Mouse (Mus musculus) embryonic stem cell, embryonic (primary cell): ENCODE results near the gene Zfp541.

Experiments used
- CTCF ChIA-PET, 4 experiments: fragments of 300-600 bp in 2 of 4; fragments of 350-600 bp in 2 of 4; sonication (Branson Sonifier 250); formaldehyde crosslinking; loops; one replicate each; lab custom pipeline; 2022; ENCODE audit warnings: inconsistent platforms in 2 of 4; lab: Charles Lee
- POLR2A ChIA-PET, 4 experiments: fragments of 300-600 bp in 2 of 4; fragments of 350-600 bp in 2 of 4; sonication (Branson Sonifier 250); formaldehyde crosslinking; loops; one replicate each; lab custom pipeline; 2022; ENCODE audit warnings: antibody characterized with exemption in 4 of 4, inconsistent platforms in 1 of 4; lab: Charles Lee

Zfp541 gene

GRCm38 (mm10) chr7:16094592-16094991, 33.0 kb downstream of the Zfp541 start:
- ChIA-PET POLR2A (interaction anchor here in 1 of 4 experiments (0.6 to 1.4 kb wide), 2 partner anchors 18 to 35 kb away, joined by 3 read pairs; partner anchors contain the start of gene Slc8a2), CTCF (interaction anchor here in 1 of 4 experiments (1.0 kb wide), 1 partner anchor 25 kb away, joined by 3 read pairs; the partner anchor contains the start of gene Kptn)

DNA sequence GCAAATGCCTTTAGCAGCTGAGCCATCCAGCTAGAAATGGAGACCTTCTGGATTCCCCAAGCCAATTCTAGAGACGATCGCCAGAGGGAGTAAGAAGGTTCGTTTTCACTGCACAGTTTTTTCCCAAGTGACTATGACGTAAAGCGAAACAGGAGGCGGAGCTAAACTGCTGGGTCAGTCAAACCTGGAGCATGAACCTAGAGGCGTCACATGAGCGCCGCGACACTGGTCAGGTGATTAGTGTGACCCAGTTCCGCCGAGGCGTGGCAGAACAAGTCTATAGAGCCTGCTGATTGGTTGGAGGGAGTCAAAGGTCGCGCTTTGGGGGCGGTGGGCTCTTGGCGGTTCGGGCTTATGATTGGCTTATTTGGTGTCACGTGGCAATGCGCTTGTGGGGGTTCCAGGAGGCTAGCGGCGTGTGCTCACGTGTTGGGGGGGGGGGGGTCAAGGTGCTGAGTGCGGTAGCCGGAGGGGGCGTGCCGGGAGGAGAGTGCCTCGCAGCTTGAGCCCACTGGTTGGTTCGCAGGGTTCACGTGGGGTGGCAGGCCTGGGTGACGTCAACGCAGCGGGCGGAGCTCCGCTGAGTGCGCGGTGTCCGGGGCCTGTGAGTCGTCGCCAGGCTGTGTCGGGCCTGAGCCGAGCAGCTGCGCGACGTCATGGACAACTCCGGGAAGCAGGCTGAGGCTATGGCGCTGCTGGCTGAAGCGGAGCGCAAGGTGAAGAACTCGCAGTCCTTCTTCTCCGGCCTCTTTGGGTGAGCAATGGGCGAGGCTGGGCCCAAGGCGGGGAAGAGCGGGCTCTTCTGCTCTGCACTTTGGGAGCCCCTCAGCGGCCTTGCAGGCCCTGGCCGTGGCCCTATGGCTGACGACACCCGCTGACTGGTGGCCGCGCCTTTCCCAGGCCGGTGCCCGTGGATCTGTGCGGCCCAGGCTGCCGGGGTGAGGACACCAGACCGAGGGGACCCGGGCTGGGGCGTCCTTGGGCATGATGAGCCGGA, 36.7 kb downstream of the Zfp541 start, which contains the start of gene Napa:
Napa (plus strand) TSS at position 438 of the 997 bp plus-strand sequence.
- CTCF ChIA-PET: interaction anchor here (0.5 to 2.4 kb wide), 49 partner anchors 9 to 392 kb away, joined by 3 to 19 read pairs (median 4); partner anchors contain the start of genes Bicra (in 2 of the 4), Inafm1 (in 2 of the 4), Kptn (in 2 of the 4) and Meis3 (in 2 of the 4)
- POLR2A ChIA-PET: interaction anchor here (0.6 to 5.0 kb wide), 83 partner anchors 8 to 1860 kb away, joined by 3 to 57 read pairs (median 4); partner anchors contain the start of genes Slc8a2 (in 4 of the 4), Bicra (in 3 of the 4), Inafm1 (in 3 of the 4) and Kptn (in 3 of the 4)

- CTCF ChIA-PET: interaction anchor here in 2 of 4 experiments (0.6 to 1.0 kb wide), 3 partner anchors 15 to 48 kb away, joined by 3 read pairs; partner anchors contain the start of gene Kptn (in 1 of the 2)
- POLR2A ChIA-PET: interaction anchor here in 2 of 4 experiments (0.9 to 5.0 kb wide), 12 partner anchors 9 to 162 kb away, joined by 3 to 57 read pairs (median 5); partner anchors contain the start of genes Kptn (in 2 of the 2) and Slc8a2 (in 1 of the 2)
Observed at GRCm38 (mm10) chr7:16099901-16100300, 38.3 kb downstream of the Zfp541 start.

- POLR2A ChIA-PET: interaction anchor here in 2 of 4 experiments (0.8 to 3.7 kb wide), 11 partner anchors 9 to 172 kb away, joined by 3 to 17 read pairs (median 5); partner anchors contain the start of genes Kptn (in 2 of the 2) and Inafm1 (in 1 of the 2)
- CTCF ChIA-PET: no interaction called here
Observed at GRCm38 (mm10) chr7:16101081-16101480, 39.5 kb downstream of the Zfp541 start.

DNA sequence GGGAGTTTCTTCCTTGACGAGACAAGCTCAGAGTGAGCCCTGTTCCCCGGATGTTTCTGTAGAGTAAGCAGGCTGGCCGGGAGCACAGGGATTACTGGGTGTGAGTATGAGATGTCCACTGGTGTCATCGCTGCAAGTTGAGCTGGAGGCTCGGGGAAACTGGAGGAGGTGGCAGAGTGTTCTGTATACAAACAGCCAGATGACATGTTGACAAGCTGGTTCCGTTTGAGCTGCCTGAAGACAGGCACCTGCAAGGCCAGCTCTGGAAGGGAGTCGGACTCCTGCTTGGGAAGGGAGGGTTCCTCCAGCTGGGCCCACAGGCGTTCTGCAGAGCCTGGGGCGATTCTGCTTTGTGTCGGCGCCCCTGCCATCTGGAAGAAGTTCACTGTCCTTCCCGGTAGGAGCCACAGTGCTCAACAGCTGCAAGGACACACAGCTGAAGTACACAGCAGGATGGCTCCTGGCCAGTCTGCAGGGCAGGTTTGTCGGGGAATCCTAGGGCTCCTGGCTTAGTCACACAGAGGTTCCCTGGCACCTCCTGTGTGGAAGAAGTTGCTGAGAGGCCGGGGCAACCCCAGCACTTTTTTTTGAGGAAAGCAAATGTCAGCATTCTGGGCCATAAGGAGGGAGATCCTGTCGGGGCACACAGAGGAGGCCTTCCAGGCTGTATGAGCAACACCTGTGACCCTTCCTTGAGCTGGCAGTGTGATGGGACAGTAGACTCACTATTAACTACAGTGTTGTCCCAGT, 40.3 kb downstream of the Zfp541 start:
- ChIA-PET CTCF (interaction anchor here in 2 of 4 experiments (0.6 to 1.1 kb wide), 2 partner anchors 9 to 163 kb away, joined by 3 read pairs; no protein-coding TSS in a partner anchor), POLR2A (interaction anchor here in 2 of 4 experiments (0.6 to 3.7 kb wide), 14 partner anchors 8 to 184 kb away, joined by 3 to 17 read pairs (median 4); partner anchors contain the start of genes Kptn (in 2 of the 2), Ccdc9 (in 1 of the 2), Inafm1 (in 1 of the 2) and Slc8a2 (in 1 of the 2))

DNA sequence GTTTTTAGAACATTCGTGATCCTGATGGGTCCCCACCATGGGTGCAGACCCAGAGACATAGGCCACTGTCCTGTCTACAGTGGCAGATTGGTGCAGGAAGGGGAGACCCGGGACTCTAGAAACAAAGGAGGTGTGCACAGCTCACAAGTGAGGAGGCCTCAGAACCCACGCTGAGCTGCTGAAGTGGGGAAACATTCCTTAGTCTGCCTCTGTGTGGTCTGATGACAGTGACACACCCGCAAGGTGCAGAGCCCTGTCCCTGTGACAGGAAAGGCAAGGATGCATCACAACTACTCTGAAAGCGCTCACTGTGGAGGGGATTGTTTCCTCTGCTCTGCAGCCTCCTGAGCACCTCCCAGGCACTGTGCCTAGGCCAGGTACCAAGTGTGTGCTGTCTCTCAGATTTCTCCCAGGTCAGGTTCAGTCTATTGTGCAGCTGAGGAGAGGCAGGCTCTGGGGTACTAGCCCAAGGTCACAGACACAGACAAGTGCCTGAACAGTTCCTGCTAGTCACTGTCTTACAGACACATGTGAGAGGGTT, 41.1 kb downstream of the Zfp541 start:
- POLR2A ChIA-PET: interaction anchor here in 3 of 4 experiments (0.6 to 3.7 kb wide), 11 partner anchors 8 to 154 kb away, joined by 3 to 14 read pairs (median 4); partner anchors contain the start of genes Kptn (in 2 of the 3) and Slc8a2 (in 1 of the 3)
- CTCF ChIA-PET: interaction anchor here in 2 of 4 experiments (1.1 to 2.3 kb wide), 2 partner anchors 8 to 17 kb away, joined by 3 to 6 read pairs; partner anchors contain the start of gene Kptn (in 1 of the 2)

DNA sequence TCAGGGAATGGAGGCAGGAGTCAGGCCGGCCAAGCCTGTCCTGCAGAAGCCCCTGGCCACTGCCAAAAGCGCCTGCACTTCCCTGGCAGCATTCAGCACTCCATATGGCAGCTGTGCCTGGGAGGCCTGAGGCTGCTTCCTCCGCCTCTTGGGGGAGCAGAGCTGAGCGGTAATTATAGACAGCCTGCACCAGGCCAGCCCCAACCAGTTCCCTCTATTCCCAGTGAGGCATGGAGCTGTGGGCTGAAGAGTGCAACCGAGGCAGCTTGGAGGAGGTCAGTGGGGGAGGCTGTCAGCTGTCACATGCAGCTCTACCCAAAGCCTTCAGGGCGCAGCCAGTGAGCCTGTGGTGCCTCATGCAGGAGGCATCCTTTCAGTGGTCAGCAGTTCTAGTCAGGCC, 42.1 kb downstream of the Zfp541 start:
- POLR2A ChIA-PET: interaction anchor here in 3 of 4 experiments (1.0 to 1.9 kb wide), 11 partner anchors 8 to 182 kb away, joined by 3 to 5 read pairs (median 4); partner anchors contain the start of genes Kptn (in 2 of the 3), Nop53 (in 1 of the 3) and Slc8a2 (in 1 of the 3)
- CTCF ChIA-PET: interaction anchor here in 1 of 4 experiments (2.3 kb wide), 1 partner anchor 16 kb away, joined by 6 read pairs; the partner anchor contains the start of gene Kptn

DNA sequence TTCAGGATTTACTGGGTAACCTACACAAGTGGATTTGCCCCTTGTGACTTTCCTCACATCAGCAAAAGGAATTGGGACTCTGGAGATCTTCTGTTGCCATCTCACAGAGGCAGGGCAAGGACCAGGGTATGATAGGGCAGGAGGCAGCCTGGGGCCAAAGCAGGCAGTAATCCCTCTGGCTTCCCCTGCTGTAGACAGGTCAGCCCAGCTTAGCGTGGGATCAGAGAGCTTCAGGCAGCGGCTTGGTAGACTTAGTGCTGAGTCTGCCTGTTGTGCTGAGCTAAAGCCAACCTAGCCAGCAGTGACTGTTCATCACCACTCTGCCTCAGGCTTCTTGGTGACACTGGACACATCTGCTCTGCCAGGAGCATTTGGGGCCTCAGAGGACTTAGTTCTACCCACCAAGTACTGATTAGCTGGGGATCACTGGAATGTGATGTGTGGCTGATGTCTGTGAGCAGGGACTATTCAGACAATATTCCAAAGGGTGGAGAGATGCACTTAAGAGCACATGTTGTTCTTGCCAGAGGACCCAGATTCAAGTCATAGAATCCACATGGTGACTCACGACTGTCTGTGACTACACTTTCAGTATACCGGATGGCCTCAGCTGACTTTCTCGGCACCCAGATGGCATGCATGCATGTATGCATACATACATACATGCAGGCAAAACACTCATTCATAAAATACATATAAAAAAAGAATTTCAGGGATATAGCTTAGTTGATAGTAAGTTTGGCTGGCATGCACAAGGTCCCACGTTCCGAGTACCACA, 43.2 kb downstream of the Zfp541 start:
- POLR2A ChIA-PET: interaction anchor here in 3 of 4 experiments (0.7 to 1.9 kb wide), 9 partner anchors 7 to 181 kb away, joined by 3 to 5 read pairs (median 4); partner anchors contain the start of genes Kptn (in 1 of the 3), Nop53 (in 1 of the 3) and Slc8a2 (in 1 of the 3)
- CTCF ChIA-PET: interaction anchor here in 1 of 4 experiments (2.3 kb wide), 1 partner anchor 15 kb away, joined by 6 read pairs; the partner anchor contains the start of gene Kptn

- CTCF ChIA-PET: interaction anchor here in 1 of 4 experiments (1.4 kb wide), 1 partner anchor 21 kb away, joined by 3 read pairs; the partner anchor contains the start of gene Slc8a2
- POLR2A ChIA-PET: interaction anchor here in 2 of 4 experiments (1.0 to 7.3 kb wide), 9 partner anchors 9 to 41 kb away, joined by 3 to 40 read pairs (median 5); partner anchors contain the start of genes Kptn (in 2 of the 2), Napa (in 2 of the 2) and Slc8a2 (in 2 of the 2)
Observed at GRCm38 (mm10) chr7:16108886-16109542, 47.4 kb downstream of the Zfp541 start.

GRCm38 (mm10) chr7:16110158-16110557, 48.5 kb downstream of the Zfp541 start:
- POLR2A ChIA-PET: interaction anchor here in 3 of 4 experiments (0.6 to 7.3 kb wide), 13 partner anchors 8 to 20 kb away, joined by 3 to 40 read pairs (median 8); partner anchors contain the start of genes Kptn (in 3 of the 3), Napa (in 3 of the 3) and Slc8a2 (in 2 of the 3)
- CTCF ChIA-PET: interaction anchor here in 3 of 4 experiments (0.5 to 0.6 kb wide), 3 partner anchors 8 to 251 kb away, joined by 3 read pairs; no protein-coding TSS in a partner anchor

DNA sequence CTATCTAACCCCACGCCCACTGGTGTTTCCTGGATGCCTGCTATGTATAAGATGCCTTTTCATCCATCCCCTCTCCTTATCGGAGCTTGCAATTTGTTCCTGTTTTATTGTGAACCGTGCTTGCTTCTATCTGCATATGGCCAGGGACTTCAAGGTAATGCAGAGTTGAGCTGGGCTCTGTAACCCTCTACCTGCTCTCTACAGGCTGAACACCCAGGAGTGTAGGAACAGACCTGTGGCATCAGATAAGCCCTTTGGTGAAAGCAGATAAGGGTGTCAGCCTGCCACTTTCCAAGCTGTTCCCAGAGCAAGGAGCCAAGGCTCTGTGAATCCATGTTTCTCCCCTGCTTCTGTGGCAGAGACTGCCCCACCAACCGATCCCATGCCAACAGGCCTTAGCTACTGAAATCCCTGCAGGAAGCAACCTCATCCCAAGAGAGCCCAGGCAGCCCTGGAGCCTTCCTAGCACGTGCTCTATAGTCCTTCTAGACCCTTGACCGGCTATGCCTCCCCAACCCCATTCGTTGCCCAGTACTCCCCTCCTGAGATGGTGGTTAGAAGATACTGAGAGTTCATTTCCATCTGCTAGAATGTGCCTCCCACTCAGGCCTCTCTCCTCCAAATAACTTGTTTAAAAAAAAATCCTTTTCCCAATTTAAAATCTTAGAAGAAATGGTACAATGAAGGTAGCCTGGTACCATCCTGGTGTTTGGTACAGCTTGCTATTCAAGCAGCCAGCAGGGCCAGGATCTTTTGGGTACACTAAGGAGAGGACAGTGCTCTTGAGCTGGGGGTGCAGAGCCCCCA, 49.9 kb downstream of the Zfp541 start:
- CTCF ChIA-PET: interaction anchor here in 2 of 4 experiments (0.6 to 0.7 kb wide), 4 partner anchors 13 to 184 kb away, joined by 3 read pairs; partner anchors contain the start of gene Napa (in 2 of the 2)
- POLR2A ChIA-PET: interaction anchor here in 3 of 4 experiments (0.7 to 7.3 kb wide), 13 partner anchors 8 to 19 kb away, joined by 3 to 40 read pairs (median 7); partner anchors contain the start of genes Kptn (in 3 of the 3), Napa (in 3 of the 3) and Slc8a2 (in 2 of the 3)

- POLR2A ChIA-PET: interaction anchor here in 2 of 4 experiments (0.6 to 5.8 kb wide), 10 partner anchors 10 to 162 kb away, joined by 3 to 61 read pairs (median 4); partner anchors contain the start of genes Slc8a2 (in 2 of the 2) and Napa (in 1 of the 2)
- CTCF ChIA-PET: no interaction called here
Observed at GRCm38 (mm10) chr7:16116418-16116817, 54.8 kb downstream of the Zfp541 start.

DNA sequence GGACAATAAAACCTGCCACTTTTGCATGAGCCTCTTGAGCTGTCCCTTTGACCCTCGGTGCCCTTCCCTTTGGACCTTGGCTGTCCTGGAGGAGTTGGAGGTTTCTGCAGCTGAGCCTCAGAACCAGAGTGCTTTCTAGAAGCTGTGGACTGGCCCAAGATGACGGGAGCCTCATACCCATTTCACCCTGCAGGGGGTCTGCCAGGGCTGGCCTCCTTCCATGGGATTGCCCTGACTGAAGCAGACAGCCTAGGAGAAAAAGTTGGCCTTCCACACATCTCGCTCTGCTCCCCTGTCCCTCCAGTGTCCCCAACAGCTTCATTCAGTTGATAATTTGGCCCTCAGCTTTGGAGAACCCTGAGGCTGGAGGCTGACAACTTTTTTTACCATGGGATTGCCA, 55.5 kb downstream of the Zfp541 start:
- POLR2A ChIA-PET: interaction anchor here in 3 of 4 experiments (0.7 to 5.8 kb wide), 13 partner anchors 9 to 113 kb away, joined by 3 to 61 read pairs (median 4); partner anchors contain the start of genes Napa (in 2 of the 3) and Slc8a2 (in 2 of the 3)
- CTCF ChIA-PET: interaction anchor here in 1 of 4 experiments (0.7 kb wide), 1 partner anchor 146 kb away, joined by 13 read pairs; no protein-coding TSS in a partner anchor
